Mouse (Mus musculus) thymus, adult 18-20 months (tissue): Measurements from ENCODE around the gene Gm20696.

ENCODE experiments used
- DNase-seq, 2 experiments: peaks; one replicate each; pipeline ENCODE4 v3.0.0; 2022; ENCODE audit warnings: mixed read lengths in 2 of 2

Gm20696 gene

DNA sequence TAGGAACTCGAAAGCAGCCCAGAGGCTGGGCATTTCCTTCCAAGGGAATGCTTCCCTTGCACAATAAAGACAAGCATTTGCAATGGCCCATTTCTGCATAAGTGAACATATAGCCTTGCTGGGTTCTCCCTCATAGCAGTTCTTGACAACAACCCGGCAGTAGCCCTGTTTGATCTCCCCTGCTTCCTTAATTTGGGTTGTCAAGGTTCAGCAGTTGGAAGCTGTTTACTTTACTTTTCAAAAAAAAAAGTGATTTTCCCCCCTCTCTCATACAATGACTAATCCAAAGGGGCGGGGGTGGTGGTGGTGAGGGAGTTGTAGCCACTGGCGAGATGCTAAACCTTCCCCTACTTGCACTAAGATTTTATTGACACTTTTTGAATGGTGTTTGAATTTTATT, 147.5 kb downstream of the Gm20696 start:
- no peak for DNase-seq

DNA sequence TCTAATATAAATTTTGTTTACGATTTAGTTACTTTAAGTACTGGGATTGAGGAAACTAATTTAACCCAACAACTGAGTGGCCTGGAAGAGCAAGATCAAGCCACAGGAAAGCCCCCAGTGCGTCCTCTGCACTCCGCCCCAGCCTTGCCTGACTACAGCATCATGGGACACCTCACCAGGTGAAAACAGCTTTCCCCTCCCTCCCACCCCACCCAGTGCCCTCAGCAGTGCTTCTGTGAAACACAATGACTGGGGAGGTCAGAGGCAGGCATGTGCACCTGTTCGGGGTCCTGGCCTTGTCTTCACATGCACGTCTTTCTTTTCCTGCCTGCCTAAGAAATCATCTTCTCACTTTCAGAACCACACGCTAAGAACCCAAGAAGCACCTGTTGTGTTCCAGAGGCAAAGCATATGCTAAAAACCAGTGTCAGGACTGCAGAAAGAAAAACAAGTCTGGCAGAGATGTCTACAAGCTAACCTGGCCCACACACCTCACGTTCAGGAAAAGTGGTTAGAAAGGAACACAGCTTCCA, 150.9 kb downstream of the Gm20696 start:
- DNase-seq, result no peak

DNA sequence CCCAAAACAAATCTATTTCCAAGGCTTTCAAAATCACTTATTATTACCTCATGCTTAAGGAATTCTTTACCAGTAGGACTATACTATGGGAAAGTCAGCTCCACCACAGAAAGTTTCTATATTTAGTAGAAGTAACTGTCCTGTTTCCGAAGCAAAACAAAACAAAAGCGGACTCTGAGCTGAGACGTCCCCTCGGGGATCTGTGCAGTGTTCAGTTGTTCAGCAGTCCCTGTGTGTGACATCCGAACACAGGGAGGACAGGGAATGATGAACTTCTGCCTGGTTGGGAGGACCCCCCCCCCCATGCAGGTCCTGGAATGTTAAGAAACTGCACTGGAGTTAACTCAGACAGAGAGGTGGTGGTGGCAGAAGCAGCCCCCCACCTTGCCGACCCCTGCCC, 154.7 kb downstream of the Gm20696 start:
- DNase-seq, result no peak

DNA sequence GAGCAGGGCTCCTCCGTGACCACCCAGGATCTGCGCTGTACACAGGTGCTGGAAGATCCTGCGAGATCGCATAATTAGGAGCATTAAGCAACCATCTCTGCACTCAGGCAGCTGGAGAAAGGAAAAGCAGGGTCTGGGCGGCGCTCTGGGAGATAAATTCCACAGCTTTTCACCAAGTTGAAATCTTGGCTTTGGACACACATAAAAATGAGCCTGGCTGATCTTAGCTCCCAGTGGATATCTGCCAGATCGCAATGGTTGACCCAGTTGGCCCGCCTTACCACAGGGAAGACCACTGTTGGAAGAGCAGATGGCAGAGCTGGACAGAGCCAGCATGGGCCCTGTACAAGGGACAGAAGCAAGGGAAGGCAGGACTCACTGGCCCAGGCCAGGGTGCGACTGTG, 157.4 kb downstream of the Gm20696 start:
- DNase-seq, result no peak

DNA sequence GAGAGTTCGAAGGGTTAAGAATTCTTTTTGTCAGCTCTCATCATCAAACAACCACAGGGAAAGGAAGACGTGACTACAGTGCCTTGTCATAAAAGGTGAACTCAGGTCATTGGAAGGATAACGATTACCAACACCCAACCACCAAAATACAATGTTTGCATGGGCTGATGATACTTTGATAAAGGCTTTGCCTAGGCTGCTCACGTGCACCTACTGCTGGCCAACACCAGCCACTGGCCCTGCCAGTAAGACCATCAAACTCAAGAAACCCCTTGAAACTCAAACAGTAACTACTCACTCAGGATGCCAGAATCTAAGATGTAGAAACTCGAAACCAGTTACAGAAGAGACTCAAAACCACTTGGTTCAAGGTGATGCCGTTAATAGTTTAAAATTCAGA, 159.8 kb downstream of the Gm20696 start:
- DNase-seq, result no peak

DNA sequence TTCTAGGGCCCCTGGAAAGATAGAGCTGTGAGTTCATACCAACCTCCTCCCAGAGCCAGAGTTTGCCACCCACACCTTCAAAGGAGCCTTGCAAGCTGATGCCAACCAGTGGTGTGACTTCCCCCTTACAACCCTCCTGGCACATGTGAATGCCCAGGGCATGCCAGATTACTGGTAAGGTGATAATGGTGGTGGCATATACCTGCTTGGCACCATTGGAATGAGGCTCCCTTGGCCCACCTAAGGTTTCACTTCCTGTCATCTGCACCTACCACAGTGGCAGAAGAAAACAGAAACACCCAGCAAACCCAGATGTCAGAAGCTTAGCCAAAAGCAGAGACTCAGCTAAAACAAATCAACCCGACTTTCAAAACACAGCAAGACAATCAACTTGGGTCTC, 162.9 kb downstream of the Gm20696 start:
- no peak for DNase-seq

DNA sequence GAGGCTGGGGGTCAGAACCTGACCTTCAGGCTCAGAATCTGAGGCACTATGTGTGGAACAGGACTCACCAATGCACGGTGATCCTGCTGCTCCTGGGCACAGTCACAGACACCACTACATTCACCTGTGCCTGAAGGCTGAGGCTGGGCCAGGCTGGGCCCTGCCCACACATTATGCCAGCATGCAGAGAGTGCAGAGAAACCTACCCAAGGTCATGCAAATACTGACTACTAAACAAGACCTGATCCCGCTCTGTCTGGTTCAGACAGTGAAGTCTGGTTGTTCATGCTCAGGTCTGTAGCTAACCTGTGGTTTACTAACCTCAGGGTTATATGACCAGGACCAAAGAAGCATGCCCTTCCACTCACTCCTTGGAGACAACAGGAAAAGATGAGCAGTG, 163.9 kb downstream of the Gm20696 start:
- no peak for DNase-seq

DNA sequence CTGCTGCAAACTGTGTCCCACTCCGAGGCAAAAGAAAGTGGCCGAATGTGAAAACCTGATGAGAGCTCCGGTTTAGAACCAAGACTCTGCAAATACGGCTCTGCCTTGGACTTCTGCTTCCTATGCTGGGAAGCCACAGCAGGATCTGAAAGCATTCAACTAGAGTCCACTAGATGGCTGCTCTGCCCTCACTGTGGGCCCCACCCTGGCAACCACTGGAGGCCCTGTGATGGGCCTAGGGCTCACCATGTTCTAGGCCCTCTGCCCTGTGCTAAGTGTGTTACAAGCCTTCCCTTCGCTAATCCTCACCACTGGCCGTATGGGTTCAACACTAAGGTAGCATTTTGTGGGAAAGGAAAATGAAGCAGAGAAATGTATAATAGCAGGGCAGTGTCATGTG, 164.3 kb downstream of the Gm20696 start:
- DNase-seq, result no peak

DNA sequence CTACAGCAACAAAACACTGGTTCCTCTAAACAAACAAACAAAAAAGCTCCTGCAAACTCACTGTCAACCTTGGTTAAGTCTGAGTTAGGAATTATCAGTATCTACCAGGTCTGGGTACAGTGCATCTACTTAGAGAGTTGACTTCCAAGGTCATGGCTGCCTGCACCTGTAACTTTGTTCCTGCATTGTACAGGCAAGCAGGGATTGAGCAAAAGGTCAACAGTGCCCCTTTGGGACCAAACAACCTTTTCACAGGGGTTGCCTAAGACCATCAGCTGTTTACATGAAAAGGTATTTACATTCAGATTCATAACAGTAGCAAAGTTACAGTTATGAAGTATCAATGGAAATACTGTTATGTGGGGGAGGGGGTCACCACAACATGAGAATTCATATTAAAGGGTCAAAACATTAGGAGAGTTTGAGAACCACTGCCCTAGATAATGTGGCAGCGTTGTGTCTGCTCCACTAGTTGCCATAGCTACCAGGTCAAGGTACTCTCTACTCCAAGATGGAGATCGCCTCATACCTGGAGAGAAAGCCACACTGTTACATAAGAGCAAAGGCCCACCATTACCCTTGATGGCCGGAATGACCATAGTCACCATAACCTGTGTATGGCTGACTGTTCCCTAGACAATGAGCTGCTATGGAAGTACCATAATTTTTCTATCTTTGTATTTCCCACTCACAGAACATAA, 165.9 kb downstream of the Gm20696 start:
- DNase-seq, result no peak

DNA sequence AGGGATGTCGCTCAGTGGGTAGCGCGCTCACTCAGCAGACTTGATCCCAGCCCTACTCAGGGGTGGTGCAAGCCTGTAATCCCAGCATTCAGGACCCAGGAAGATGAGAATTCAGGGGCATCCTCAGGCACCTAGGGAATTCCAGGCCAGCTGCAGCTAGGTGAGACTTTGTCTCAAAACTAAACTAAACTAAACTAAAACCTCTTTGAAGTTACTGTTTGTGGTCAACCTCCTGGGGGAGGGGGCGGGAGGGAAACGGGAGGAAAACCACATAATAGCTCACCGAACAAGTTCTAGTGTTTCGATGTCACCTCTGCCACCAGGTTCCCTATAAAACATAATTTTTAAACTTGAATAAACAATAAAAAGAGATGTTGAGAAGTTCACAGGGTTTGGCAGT, 168.5 kb downstream of the Gm20696 start:
- DNase-seq, result no peak

DNA sequence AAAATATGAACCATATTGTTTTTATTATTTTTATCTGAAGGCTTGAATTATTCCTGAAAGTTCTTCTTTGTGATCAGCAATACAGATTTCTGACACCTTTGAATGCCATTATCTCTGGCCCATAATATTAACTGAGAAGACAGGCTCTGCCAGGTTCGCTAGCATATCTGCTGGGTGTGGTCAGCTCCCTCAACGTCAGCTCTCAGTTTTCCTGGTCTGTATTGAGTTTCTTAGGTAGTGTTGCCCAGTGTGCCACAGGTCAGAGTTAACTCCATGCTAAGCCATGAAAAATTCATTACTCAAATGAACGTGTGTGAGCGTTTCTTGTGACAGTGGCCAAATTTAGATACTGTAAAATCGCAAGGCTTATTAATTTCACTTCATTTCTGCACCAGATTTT, 170.5 kb downstream of the Gm20696 start:
- DNase-seq, result no peak

DNA sequence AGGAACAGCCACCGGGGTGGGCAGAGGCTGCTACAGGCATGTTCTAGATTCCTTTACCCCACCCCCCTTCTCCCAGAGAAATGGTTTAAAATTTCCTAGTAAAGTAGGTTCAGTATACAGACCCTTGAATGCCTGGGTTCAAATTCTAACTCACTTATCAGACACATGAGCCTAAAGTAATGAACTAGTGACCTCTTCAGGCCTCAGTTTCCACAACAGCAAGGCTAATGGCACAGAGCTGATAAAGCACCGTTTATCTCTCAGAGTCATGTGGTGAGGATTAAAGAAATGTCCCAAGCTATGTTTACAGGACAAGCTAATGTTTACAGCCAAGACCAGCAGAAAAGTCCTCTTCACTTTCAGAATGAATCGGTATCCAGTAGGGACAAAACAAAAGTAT, 173.7 kb downstream of the Gm20696 start:
- no peak for DNase-seq

DNA sequence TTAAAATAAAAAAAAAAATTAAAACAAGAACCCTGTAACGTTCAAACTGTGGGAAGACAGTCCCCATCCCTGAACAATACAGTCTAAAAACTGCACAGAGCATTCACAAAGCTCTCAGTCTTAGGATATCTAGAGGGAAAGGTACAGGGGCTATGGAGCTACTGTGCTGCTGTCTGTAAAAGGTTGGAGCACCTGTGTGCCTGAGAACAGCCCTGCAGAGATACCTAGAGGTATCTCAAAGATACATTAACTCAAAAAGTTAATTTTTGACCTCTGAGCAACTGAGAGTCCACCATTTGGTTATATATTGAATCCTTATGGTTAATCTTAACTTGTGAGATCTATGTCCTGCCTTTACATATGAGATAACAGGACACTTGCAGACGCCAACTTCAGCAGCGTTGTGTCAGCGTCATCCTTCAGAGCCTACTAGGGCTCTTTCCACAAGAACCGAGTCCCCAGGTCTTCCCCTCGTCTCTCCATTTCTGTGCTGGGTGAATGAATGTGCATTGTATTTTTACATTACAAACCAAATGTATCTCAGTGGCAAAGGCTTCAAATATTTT, 174.5 kb downstream of the Gm20696 start:
- no peak for DNase-seq

DNA sequence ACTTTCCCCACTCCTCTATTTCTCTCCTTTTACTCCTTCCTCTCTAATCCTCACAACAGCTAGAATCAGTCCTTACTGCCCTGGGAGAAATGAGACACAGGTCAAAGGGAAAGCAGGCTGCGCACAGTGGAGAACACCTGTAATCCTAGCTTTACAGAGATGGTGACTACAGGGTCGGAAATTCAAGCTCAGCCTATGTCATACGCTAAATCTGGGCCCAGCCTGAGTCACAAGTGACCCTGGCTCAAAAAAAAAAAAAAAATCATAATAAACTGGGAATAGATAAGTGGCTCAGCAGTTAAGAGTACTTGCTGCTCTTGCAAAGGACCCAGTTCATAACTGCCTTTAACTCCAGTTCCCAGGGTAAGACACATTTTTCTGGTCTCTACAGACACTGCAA, 175.5 kb downstream of the Gm20696 start:
- no peak for DNase-seq

DNA sequence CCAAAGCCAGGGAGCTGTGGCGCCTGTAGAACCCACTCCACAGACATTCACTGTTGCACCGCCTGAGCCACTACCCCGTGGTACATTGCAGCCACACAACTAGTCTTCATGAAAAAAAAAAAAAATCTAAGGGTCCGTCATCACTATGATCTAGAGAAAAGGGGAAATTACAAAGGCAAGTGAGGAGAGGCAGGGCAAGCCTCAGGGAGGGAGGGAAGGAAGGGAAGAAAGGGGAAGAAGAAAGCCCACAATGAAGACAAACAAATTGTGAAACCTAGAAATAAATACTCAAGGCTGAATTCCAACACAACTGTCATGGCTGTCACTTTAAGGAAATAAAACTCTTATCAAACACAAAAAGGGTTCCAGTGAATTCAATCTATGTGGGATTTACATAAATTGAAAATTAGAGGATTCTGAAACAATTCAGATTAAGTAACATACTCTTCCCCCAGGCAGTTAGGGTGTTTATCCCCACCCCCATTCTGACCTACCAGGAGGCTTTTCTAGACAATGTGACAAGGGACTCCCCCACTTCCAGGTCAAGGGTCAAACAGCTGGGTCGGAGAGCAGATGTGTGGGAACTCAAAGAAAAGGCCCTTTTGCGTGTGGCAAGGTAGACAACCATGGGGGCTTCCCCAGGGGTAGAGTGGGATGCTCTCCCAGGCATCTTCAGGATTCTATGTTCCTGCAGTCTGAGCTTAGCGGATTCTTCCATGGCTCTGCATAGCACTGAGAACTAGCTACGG, 176.5 kb downstream of the Gm20696 start:
- DNase-seq, result no peak

DNA sequence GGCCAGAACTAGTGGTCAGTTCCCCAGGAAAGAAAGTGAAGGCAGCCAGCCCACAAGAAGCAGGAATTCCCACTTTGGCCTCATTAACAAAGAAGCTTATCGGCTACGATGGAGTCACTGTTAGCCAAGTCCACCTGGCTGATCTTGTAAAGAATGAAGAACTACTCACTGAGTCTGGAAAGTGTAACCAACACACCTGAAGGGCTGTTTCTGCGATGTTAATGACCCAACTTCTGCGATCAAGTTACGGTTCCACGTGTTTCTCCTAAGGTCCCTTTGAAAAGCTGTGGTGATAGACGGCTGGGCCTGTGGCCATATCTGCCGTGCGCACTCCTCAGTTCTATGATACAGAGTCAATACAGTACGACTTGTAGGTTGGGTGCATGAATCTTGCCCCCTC, 177.2 kb downstream of the Gm20696 start:
- no peak for DNase-seq

DNA sequence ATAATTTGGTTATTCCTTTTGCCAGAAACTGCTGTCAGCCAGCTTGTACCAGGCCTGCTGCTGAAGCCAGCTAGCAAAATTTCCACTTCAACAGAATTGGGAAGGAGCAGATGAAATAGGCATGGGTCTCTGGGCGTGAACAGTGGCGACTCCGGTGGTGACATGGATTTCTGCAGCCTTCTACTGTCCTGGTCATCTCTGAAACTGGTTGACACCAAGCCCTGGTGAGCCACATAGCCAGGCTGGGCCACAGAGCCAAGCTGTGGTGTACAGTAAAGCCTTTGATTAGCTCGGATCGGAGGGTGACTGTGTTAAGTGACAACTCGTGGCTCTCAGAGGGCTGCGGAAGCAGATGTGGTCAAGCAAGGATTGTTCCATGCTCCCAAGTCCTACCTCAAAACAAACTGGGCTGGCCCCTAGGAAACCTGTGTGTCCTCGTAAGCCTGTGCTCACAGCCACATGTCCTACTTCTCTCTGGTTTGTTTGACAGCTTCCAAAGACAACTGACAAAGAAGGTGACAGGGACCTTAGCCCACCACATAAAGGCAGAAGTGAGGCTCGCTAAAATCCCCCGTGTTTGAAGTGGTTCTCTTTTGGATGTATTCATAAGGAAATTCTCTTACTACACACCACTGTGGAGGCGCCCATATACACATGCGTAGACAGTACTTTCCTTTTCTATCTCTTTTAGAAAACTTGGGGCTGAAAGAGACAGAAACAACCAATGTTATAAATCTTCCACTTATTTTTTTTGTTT, 180.5 kb downstream of the Gm20696 start:
- peak in 1 of 2 experiments; percentile 47 for DNase-seq

DNA sequence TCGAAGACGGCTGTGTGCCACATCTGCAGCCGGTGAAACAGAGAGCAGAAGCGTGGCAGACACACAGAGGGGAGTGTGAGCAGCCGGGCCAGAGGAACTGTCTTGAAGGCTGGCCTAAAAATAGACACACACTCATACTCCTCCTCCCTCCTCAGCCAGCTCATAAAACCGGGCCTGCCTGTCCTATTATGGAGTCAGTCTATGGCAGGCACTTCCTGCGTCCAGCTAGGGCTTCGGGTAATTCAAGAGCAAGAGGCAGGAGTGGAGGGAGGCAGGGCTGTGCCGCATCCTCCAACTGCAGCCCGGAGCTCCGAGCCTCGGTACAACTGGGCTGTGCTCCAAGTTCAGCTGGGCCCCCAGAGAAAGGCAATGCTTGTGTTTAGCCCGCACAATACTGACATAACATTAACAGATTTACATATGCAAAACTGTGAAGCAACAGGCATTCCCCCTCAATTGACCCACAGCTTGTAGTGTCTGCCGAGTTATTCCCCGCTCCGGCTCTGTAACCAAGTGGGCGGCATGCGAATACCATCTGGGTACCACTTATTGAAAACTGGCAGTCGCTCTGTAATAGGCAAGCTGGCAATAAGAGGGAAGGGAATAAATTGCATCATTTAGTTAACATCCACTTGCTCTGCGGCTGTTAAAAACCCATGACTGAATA, 181.2 kb downstream of the Gm20696 start:
- DNase-seq, result peak; percentile 67 to 72

DNA sequence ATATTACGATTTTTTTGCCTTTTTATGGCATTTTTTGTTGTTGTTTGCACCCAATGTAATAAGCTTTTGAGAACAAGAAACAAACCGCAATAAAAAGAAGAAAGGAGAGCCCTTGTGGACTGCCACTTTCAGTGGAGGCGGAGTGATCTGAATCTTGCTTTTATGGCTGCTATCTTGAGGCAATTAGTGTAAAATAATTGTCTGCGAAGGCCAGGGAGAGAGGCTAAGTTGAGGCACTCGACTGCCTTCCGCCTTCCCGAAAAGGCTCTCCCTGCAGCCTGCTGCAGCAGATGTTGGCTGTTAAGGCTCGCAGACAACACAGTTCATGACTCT, 181.7 kb downstream of the Gm20696 start:
- DNase-seq, result no peak

DNA sequence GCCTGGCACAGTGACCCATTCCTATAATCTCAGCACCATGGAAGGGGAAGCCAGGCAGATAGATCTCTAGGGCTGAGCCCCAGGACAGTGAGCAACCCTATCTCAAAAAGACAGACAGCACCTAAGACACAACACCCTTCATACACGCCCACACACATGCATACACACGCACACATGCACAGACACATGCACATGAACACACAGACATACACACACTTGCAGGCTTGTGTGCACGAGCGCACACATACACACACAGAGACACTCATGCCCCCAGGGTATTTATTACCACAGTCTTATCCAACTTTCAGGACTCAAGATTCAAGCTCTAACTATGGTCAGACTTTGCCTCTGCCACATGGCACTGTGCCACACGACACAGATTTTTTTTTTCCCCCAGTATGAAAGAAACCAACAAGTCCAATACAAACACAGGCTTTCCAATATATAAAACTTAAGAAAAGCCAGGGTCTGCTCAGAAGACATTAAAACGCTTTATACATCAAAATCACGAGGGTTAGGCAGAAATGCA, 182.3 kb downstream of the Gm20696 start:
- DNase-seq, result no peak

DNA sequence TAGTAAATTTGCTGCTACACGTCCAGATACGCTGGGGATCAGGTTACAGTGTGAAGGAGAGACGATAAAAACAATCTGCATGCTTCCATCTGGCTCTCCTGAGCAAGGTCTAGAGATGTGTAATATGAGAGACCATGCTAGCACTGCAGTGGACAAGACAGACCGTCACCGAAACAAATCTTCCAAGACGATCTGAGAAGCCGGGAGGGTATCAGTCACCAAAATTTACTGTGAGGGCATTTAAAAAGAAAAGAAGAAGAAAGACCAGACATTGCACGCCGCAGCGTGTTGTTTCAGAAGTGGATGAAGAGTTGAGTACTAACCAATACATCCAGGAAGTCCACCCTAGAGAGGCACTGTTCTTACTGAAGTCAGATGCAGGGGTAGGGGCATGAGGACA, 183.0 kb downstream of the Gm20696 start:
- DNase-seq, result no peak

DNA sequence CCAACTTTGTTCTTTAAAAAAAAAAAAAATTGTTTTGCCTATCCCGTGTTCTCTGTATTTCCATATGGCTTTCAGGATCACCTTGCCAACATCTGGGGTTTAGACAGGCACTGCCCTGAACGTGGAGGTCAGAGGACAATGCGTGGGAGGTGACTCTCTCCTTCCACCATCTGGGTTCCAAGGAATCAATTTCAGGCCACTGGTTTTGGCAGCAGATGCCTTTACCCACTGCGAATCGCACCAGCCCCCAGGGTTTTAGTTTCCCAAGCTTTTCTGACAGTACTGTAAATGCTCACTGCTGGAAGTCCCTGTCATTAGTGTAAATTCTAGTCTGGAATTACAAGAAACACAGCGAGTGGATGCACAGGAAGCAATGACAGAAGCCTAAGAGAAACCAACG, 185.0 kb downstream of the Gm20696 start:
- no peak for DNase-seq
